Mouse (Mus musculus): ENCODE results near the gene Ets2.

The Ets2 gene

GRCm38 (mm10) chr16:95770402-95770801 lies 68.5 kb downstream of the Ets2 start:
- no peak for DNase-seq
